Mouse (Mus musculus): Measurements from ENCODE around the gene Tbc1d1. TPM values are rescaled to one million over a fixed set of nuclear protein-coding genes. Genes with fewer than 3 reads are reported as not detected.
A peak's percentile ranks its signal among the peaks of the same experiment; 100 is the strongest.

Gene Tbc1d1
- total and polyA plus RNA-seq, 2 experiments = 2.2 to 8.1 TPM

DNA sequence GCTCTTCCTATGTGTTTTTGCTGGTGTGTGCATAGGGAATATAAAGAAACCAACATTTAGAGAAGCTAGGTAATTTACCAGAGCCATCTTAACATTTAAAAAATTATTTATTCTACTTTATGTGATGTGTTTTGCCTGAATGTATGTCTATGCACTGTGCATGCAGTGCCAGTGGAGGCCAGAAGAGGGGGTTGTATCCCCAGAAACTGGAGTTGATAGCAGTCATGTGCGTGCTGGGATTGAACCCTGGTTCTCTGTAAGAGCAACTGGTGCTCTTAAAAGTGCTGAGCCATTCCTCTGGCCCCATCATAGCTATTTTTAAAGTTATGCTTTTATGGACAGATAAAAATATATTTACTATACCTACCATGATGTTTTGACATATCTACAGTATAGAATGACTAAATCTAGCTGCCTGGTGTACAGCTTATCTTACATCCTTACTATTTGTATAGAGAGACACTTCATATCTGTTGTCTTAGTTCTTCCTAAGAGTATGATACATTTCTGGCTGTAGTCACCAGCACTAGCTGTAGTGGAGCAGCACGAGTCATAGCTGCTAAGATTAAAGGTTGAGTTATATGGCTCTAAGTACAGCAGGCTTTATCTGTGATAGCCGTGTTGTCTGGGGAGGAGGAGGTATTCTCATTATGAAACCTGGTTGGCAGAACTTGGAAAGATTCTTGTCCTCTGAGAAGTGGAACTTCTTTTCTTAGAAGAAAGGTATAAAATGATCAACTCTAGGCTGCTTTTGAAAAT is 83.0 kb downstream of the Tbc1d1 start:
- peaks cover 17% of the 10 kb centered on the region; the same call in 1 of the 2 replicates for H3K4me1 ChIP-seq (ENCODE audit: control insufficient read depth, insufficient read depth, low read length)
- no peak overlapping the region for H3K27ac ChIP-seq (replicated peaks; ENCODE audit: insufficient read depth, low read depth, low read length)
- H3K27me3 ChIP-seq (ENCODE audit: control insufficient read depth, insufficient read depth, low read length) = no peaks in the 10 kb centered on the region
- WGBS = 77% methylated on average over 3 of the region's 3 CpGs
- peak; percentile 29; the same call in 1 of the 2 replicates for TF ChIP-seq CTCF (IDR thresholded peaks at IDR 0.05; ENCODE audit: low read depth, low read length)
- no peak for TF ChIP-seq POLR2A (IDR thresholded peaks at IDR 0.05; ENCODE audit: extremely low read depth, insufficient read depth, low read length)
- DNase-seq (ENCODE audit: extremely low read depth, low read depth, low spot score) = no peak
- H3K4me3 ChIP-seq (ENCODE audit: insufficient read depth, low read depth, low read length) = no peak overlapping the region
- H3K9ac ChIP-seq (ENCODE audit: low read depth, low read length) = no peak overlapping the region
- no peaks in the 10 kb centered on the region for H3K36me3 ChIP-seq (ENCODE audit: control insufficient read depth, insufficient read depth, low read length)
- peaks cover 5% of the 10 kb centered on the region; the same call in 1 of the 2 replicates for H3K79me2 ChIP-seq (ENCODE audit: control insufficient read depth, insufficient read depth, low read length)

DNA sequence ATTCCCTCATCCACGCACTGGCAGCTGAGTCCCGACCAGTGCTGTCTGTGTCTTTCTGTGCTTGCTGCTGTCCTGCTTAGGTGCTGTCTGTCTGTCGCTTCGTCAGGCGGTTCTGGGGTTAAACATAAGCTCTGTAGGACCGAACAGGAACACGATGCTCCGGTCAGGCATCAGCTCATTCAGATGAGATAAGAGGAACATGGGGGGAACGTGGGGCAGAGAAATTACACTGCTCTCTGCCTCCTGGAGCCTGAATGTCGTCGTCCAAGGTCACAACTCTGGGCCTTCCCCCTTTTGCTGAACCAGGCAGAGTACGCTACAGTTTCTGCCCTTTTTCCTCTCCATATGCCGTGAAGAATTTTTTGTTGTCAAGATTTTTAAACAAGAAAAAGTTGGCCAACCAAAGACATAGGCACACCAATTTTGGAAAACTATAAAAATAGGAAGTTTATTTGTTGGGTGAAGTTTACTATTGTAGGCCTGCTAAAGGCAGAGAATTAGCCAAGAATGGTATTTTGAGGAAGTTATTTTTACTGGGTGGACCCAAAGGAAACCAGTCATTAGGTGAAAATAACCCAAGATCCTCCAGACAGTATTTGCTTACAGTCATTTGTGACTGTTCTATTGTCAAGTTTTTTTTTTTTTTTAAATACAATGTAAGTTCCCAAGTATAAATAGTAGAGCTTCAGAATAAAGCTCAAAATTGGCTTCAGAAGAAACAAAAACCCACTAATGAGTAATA is 85.0 kb downstream of the Tbc1d1 start:
- H3K27ac ChIP-seq (replicated peaks; ENCODE audit: insufficient read depth, low read depth, low read length) = peak overlapping the region; percentile 5
- peak; percentile 30 for DNase-seq (ENCODE audit: extremely low read depth, low read depth, low spot score)
- no peak overlapping the region for H3K9ac ChIP-seq (ENCODE audit: low read depth, low read length)
- TF ChIP-seq POLR2A (IDR thresholded peaks at IDR 0.05; ENCODE audit: extremely low read depth, insufficient read depth, low read length) (no peak), CTCF (IDR thresholded peaks at IDR 0.05; ENCODE audit: low read depth, low read length) (no peak)
- H3K79me2 ChIP-seq (ENCODE audit: control insufficient read depth, insufficient read depth, low read length) = peaks cover 7% of the 10 kb centered on the region; the same call in 1 of the 2 replicates
- H3K4me3 ChIP-seq (ENCODE audit: insufficient read depth, low read depth, low read length) = no peak overlapping the region
- WGBS = 55% methylated on average over 13 of the region's 13 CpGs
- no peaks in the 10 kb centered on the region for H3K27me3 ChIP-seq (ENCODE audit: control insufficient read depth, insufficient read depth, low read length)
- H3K4me1 ChIP-seq (ENCODE audit: control insufficient read depth, insufficient read depth, low read length) = peaks cover 17% of the 10 kb centered on the region; the same call in 1 of the 2 replicates
- no peaks in the 10 kb centered on the region for H3K36me3 ChIP-seq (ENCODE audit: control insufficient read depth, insufficient read depth, low read length)

DNA sequence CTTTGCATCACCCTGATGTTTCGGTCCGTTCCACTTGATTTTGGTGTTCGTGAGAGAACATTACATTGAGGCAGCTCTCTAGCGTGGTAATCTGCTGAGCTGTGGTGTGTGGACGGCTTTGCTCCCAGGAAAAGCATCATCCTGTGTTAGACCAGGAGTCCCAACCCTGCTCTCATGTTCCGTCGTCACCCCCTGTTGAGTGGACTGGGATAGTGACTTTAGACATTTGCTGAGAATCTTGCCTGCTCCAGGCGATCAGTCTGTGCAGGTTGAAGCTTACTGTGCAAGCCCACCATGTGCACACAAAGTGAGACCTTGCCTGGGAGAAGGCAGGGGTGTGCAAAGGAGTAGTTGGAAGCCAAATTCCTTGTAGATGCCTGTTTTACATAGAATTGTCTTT is 85.8 kb downstream of the Tbc1d1 start:
- peaks cover 7% of the 10 kb centered on the region; the same call in 1 of the 2 replicates for H3K79me2 ChIP-seq (ENCODE audit: control insufficient read depth, insufficient read depth, low read length)
- TF ChIP-seq POLR2A (IDR thresholded peaks at IDR 0.05; ENCODE audit: extremely low read depth, insufficient read depth, low read length) = no peak
- TF ChIP-seq CTCF (IDR thresholded peaks at IDR 0.05; ENCODE audit: low read depth, low read length) = no peak
- H3K9ac ChIP-seq (ENCODE audit: low read depth, low read length) = no peak overlapping the region
- WGBS = 92% methylated on average over 8 of the region's 8 CpGs
- H3K4me1 ChIP-seq (ENCODE audit: control insufficient read depth, insufficient read depth, low read length) = peaks cover 14% of the 10 kb centered on the region; the same call in 1 of the 2 replicates
- H3K27ac ChIP-seq (replicated peaks; ENCODE audit: insufficient read depth, low read depth, low read length) = no peak overlapping the region
- H3K36me3 ChIP-seq (ENCODE audit: control insufficient read depth, insufficient read depth, low read length) = no peaks in the 10 kb centered on the region
- H3K4me3 ChIP-seq (ENCODE audit: insufficient read depth, low read depth, low read length) = no peak overlapping the region
- no peaks in the 10 kb centered on the region for H3K27me3 ChIP-seq (ENCODE audit: control insufficient read depth, insufficient read depth, low read length)
- no peak for DNase-seq (ENCODE audit: extremely low read depth, low read depth, low spot score)

DNA sequence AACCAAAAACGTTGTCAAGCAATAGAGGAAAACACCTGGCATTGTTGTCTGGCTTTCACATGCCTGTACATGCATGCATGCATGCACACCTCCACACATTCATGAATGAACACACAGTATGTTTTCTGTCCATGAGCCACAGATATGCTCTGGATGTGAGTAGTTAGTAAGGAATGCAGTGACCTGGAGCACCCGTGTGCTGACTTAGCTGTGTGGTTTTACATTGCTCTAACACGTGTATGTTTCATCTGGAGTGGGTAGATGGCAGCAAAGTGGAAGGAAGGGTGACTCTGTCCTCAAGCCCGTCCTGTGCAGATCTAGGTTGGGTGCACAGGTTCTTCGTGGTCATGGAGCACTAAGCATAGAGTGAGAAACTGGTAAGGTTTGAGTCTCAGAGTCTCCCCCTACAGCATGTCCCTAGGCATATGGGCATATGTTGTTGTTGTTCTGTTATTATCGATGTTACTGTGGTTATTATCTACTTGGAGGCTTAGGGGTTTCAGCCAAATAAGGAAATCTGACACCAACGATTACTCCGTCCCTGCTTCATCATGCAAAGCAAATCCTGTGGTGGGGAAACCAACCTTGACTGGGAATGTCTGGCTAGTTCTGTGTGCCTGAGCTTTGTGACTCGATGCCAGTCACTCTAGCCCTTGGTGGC is 86.8 kb downstream of the Tbc1d1 start:
- no peak overlapping the region for H3K9ac ChIP-seq (ENCODE audit: low read depth, low read length)
- H3K4me3 ChIP-seq (ENCODE audit: insufficient read depth, low read depth, low read length) = no peak overlapping the region
- H3K36me3 ChIP-seq (ENCODE audit: control insufficient read depth, insufficient read depth, low read length) = no peaks in the 10 kb centered on the region
- H3K27me3 ChIP-seq (ENCODE audit: control insufficient read depth, insufficient read depth, low read length) = no peaks in the 10 kb centered on the region
- WGBS = 46% methylated on average over 9 of the region's 9 CpGs
- H3K27ac ChIP-seq (replicated peaks; ENCODE audit: insufficient read depth, low read depth, low read length) = no peak overlapping the region
- H3K4me1 ChIP-seq (ENCODE audit: control insufficient read depth, insufficient read depth, low read length) = peaks cover 13% of the 10 kb centered on the region; the same call in 1 of the 2 replicates
- TF ChIP-seq CTCF (IDR thresholded peaks at IDR 0.05; ENCODE audit: low read depth, low read length) (no peak), POLR2A (IDR thresholded peaks at IDR 0.05; ENCODE audit: extremely low read depth, insufficient read depth, low read length) (no peak)
- H3K79me2 ChIP-seq (ENCODE audit: control insufficient read depth, insufficient read depth, low read length) = peaks cover 7% of the 10 kb centered on the region; the same call in 1 of the 2 replicates
- DNase-seq (ENCODE audit: extremely low read depth, low read depth, low spot score) = no peak

DNA sequence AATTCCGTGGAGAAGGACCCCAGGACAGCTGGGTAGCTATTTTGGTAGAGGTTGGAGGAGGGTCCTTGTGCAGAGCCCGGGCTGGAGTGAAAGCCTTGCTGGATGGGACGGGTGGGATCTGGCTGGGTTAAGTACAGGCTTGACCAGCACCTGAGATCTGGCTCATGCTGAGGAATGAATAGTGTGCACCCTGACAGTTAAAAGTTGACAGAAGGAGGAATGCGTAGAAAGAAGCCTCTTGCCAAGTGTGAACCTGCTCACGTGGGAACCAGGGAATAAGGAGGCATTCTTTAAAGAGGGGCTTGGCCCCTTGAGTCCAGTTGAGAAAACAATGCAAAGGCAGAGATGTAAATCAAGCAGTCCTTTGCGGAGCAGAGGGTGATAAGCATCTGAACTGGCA is 87.6 kb downstream of the Tbc1d1 start:
- H3K9ac ChIP-seq (ENCODE audit: low read depth, low read length) = no peak overlapping the region
- TF ChIP-seq POLR2A (IDR thresholded peaks at IDR 0.05; ENCODE audit: extremely low read depth, insufficient read depth, low read length) (no peak), CTCF (IDR thresholded peaks at IDR 0.05; ENCODE audit: low read depth, low read length) (no peak)
- WGBS = 73% methylated on average over 6 of the region's 6 CpGs
- no peak for DNase-seq (ENCODE audit: extremely low read depth, low read depth, low spot score)
- H3K4me3 ChIP-seq (ENCODE audit: insufficient read depth, low read depth, low read length) = no peak overlapping the region
- H3K27me3 ChIP-seq (ENCODE audit: control insufficient read depth, insufficient read depth, low read length) = no peaks in the 10 kb centered on the region
- H3K79me2 ChIP-seq (ENCODE audit: control insufficient read depth, insufficient read depth, low read length) = peaks cover 7% of the 10 kb centered on the region; the same call in 1 of the 2 replicates
- H3K27ac ChIP-seq (replicated peaks; ENCODE audit: insufficient read depth, low read depth, low read length) = no peak overlapping the region
- H3K36me3 ChIP-seq (ENCODE audit: control insufficient read depth, insufficient read depth, low read length) = no peaks in the 10 kb centered on the region
- H3K4me1 ChIP-seq (ENCODE audit: control insufficient read depth, insufficient read depth, low read length) = peaks cover 13% of the 10 kb centered on the region; the same call in 1 of the 2 replicates

Measured in liver, adult 2 months (tissue).